Mouse (Mus musculus) heart, postnatal 0 days (tissue): ENCODE data around the gene Gm49358.

Source experiments
- CTCF ChIP-seq: IDR thresholded peaks from 2 replicates; pipeline ENCODE4 v1.5.1; 2016; ENCODE audit warnings: antibody characterized with exemption, control low read depth, low read depth
- EP300 ChIP-seq: IDR thresholded peaks from 2 replicates; pipeline ENCODE4 v1.6.1; 2016; ENCODE audit warnings: antibody characterized with exemption, low read depth

- TF ChIP-seq CTCF = no peak
- TF ChIP-seq EP300 = no peak
These were observed 12.5 kb downstream of the Gm49358 start for GRCm38 (mm10) chr10:86776281-86776680.
